Mouse (Mus musculus) midbrain, embryonic 14.5 days (tissue): ENCODE measurements at regions not wholly inside any gene's neighbourhood (a gene's known extent, or its start where the extent isn't known, plus 50 kb on each side); places are given as distances from the start of the nearest gene placed in this dataset.

Source experiments
- ATAC-seq: fragments of 200-750 bp; cut with Nextera tagmentation; 2 replicates; pipeline ENCODE4 v1.8.0; 2017; ENCODE audit warnings: moderate number of reproducible peaks, moderate library complexity; ENCODE audit not compliant: low FRiP score, low TSS enrichment
- DNase-seq: peaks from one replicate; pipeline ENCODE4 v3.0.0-alpha.2; 2015
- H3K27ac ChIP-seq: fragments of 300-500 bp; sonication (generic); replicated peaks from 2 replicates; pipeline ENCODE4 v1.5.1; 2014; ENCODE audit warnings: mild to moderate bottlenecking, low read depth, low read length, moderate library complexity
- H3K27me3 ChIP-seq: fragments of 300-500 bp; sonication (generic); 2 replicates; pipeline ENCODE4 v1.6.1; 2014; ENCODE audit warnings: low read length, control low read depth, mixed read lengths; ENCODE audit not compliant: control insufficient read depth, insufficient read depth
- H3K36me3 ChIP-seq: fragments of 300-500 bp; sonication (generic); 2 replicates; pipeline ENCODE4 v1.6.1; 2014; ENCODE audit warnings: low read length, control low read depth; ENCODE audit not compliant: control insufficient read depth, insufficient read depth
- H3K4me1 ChIP-seq: fragments of 300-500 bp; sonication (generic); 2 replicates; pipeline ENCODE4 v1.6.1; 2014; ENCODE audit warnings: mild to moderate bottlenecking, antibody characterized with exemption, low read length, control low read depth; ENCODE audit not compliant: control insufficient read depth, insufficient read depth
- H3K4me2 ChIP-seq: fragments of 300-500 bp; sonication (generic); 2 replicates; pipeline ENCODE4 v1.6.1; 2014; ENCODE audit warnings: mild to moderate bottlenecking, low read length, moderate library complexity
- H3K4me3 ChIP-seq: fragments of 300-500 bp; sonication (generic); replicated peaks from 2 replicates; pipeline ENCODE4 v1.5.1; 2014; ENCODE audit warnings: low read depth, low read length
- H3K9ac ChIP-seq: fragments of 300-500 bp; sonication (generic); replicated peaks from 2 replicates; pipeline ENCODE4 v1.6.1; 2014; ENCODE audit warnings: mild to moderate bottlenecking, low read length, moderate library complexity
- H3K9me3 ChIP-seq: fragments of 300-500 bp; sonication (generic); 2 replicates; pipeline ENCODE4 v1.6.1; 2016; ENCODE audit warnings: low read length, control low read depth, mixed read lengths; ENCODE audit not compliant: control insufficient read depth
- WGBS: fragments of 180-500 bp; shearing (Covaris S2); extraction: QIAGEN DNeasy Blood & Tissue Kit; methylation state at CpG from one replicate; pipeline ENCODE4 v1.1.7; 2014; 5-methylcytosine and 5-hydroxymethylcytosine counted together

DNA sequence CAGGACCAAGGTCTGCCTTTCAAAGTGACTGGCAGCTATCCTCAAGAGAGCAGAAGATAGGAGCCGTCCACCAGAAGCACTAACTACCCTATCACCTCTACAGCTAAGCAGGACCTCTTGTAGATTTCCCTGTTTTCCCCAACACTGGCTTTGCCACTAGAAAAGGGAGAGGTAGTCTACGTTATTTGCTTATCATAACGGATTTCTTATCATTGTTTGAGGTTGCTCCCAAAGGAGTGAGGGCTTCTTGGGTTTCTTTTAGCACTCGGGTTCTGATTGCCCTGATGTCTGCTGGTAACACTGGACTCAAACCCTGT lies 437.0 kb upstream of the Pou3f3 start:
- H3K9ac ChIP-seq: peak overlapping the region; percentile 39; the same call in 1 of the 2 replicates
- H3K27ac ChIP-seq: peak overlapping the region; percentile 90
- no peaks in the 10 kb centered on the region for H3K36me3 ChIP-seq
- DNase-seq (no peak), ATAC-seq (no peak)
- H3K4me1 ChIP-seq: peaks cover 59% of the 10 kb centered on the region
- no peak overlapping the region for H3K4me3 ChIP-seq
- H3K9me3 ChIP-seq: no peaks in the 10 kb centered on the region
- no peaks in the 10 kb centered on the region for H3K27me3 ChIP-seq
- peak overlapping the region; percentile 46 for H3K4me2 ChIP-seq
- WGBS: 23% methylated on average over 4 of the region's 4 CpGs

DNA sequence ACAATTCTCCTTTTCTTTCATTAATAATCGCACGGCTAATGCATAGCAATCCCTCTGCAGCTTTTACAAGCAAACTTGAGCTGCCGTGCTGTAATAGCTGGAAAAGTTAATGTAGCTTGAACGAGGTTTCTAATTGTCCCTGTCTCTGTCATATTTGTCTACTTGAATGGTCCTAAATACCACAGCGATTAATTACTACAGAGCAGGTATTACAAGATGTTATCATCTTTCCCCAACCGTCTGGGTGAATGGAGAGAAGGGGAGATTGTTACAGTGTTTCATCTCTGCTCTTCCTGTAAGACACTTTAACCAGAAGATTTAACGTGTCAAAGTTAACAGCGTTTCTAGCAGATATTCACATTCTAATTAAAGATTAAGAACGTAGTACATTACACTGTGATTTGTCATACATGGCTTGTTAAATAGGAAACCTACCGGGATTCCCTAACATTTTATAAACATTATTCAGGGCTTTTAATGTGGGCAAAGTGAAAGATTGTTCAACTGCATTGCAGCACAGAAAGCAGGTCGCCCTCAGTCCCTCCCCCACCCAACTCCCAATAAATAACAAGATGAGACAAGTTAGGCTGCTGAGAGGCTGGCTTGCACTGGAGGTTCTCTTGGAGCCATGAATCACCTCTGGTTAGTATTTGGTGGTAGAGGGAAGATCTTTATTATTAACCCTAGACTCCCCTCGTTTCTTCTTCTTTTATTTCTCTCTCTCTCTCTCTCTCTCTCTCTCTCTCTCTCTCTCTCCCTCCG lies 436.2 kb upstream of the Pou3f3 start:
- Histone ChIP-seq H3K9me3 (no peaks in the 10 kb centered on the region), H3K27me3 (no peaks in the 10 kb centered on the region), H3K4me2 (peak overlapping the region; percentile 46), H3K9ac (peak overlapping the region; percentile 1; the same call in 1 of the 2 replicates), H3K27ac (peak overlapping the region; percentile 81), H3K36me3 (no peaks in the 10 kb centered on the region), H3K4me1 (peaks cover 59% of the 10 kb centered on the region), H3K4me3 (no peak overlapping the region)
- ATAC-seq (no peak), DNase-seq (peak; percentile 75)
- 24% methylated on average over 12 of the region's 13 CpGs for WGBS

DNA sequence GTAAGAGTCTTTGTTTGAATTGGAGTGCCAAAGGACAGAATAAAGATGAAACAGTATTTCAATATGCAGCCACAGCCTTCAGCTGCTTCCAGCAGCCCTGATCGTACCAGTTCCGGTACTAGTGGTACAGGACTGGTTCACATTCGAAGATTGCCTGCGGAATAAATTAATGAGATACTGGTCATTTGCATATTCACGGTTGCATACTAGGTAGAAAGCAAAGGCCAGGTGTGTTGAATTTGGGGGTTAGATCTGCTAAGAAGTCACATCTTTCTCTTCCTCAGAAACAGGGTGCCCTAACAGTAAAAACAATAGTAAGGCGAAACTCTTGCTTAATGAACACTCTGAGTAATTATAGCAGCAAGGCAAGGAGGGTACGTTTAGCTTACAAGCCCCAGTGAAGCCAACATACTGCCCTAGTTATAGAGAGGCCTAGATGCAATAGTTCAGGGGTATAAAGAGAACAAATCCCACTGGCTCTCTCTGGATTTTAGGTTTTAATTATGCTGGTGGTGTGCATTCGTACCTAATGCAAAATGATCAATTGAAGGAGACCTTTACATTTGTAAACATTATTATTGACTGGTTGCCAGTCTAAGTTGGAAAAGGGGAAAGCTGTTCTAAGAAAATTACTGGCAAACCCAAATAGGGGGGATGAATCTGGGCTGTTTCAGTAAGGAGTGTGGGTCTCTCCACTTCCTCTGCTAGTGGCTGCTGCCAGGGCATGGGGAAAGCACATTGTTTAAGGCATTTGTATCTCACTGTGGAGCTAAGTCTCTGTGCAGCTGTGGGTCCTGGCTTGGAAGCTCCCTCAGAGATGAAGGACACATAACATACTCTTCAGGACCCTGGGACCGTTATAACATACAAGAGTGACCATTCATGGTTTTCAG lies 435.3 kb upstream of the Pou3f3 start:
- Histone ChIP-seq H3K4me1 (peaks cover 59% of the 10 kb centered on the region), H3K9ac (peak overlapping the region; percentile 1; the same call in 1 of the 2 replicates), H3K4me3 (no peak overlapping the region), H3K9me3 (no peaks in the 10 kb centered on the region), H3K36me3 (no peaks in the 10 kb centered on the region), H3K4me2 (peak overlapping the region; percentile 46), H3K27ac (peak overlapping the region; percentile 81), H3K27me3 (no peaks in the 10 kb centered on the region)
- DNase-seq (peak; percentile 63), ATAC-seq (0 out of 2 replicates have a peak, but pooled peaks have one; percentile 32)
- 26% methylated on average over 9 of the region's 9 CpGs for WGBS

DNA sequence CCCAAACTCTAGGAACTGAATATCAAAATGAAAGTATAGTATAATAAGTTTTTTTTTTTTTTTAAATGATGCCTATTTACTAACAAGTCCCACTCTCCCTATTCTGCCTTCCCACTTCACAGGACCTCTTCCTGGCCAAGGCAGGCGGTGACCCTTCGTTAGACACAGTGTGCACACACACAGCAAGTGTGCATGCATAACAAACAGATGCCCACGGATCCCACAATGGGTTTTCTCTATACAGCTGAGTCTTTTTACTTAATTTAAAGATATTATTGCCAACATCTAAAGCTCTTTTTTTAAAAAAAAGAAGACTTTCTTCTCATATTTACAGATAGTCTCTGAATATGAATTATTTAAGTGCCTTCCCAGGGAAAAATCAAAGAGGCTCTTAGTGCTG lies 434.5 kb upstream of the Pou3f3 start:
- no peaks in the 10 kb centered on the region for H3K9me3 ChIP-seq
- peak overlapping the region; percentile 34 for H3K4me3 ChIP-seq
- H3K36me3 ChIP-seq: no peaks in the 10 kb centered on the region
- peaks cover 58% of the 10 kb centered on the region for H3K4me1 ChIP-seq
- ATAC-seq (no peak), DNase-seq (peak; percentile 51)
- no peaks in the 10 kb centered on the region for H3K27me3 ChIP-seq
- peak overlapping the region; percentile 64 for H3K4me2 ChIP-seq
- WGBS: 13% methylated on average over 3 of the region's 3 CpGs
- H3K9ac ChIP-seq: 0 out of 2 replicates have a peak overlapping the region, but pooled peaks have one; percentile 10
- H3K27ac ChIP-seq: peak overlapping the region; percentile 72

DNA sequence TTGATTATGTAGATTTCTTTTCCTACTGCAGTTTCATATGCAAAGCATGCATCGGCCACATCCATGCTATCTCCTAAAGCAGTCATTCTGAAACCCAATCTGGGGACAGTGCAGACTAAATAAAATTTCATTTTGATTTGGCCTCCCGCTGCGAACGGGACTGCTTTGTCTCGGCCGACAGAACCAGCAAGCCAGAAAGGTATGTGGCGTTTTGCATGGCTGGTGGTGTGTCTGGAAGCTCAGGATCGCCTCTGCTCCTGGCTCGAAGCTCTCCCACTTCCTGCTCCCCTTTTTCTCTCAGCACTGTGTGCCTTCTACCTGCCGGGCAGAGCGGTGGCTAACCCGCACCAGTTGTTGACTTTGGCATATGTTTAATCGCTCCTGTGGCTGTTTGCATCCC lies 433.8 kb upstream of the Pou3f3 start:
- ATAC-seq (peak; percentile 4; the same call in 1 of the 2 replicates), DNase-seq (peak; percentile 73)
- under 1% methylated on average over 13 of the region's 13 CpGs for WGBS
- Histone ChIP-seq H3K27ac (peak overlapping the region; percentile 81), H3K4me2 (peak overlapping the region; percentile 64), H3K9ac (peak overlapping the region; percentile 55), H3K4me3 (peak overlapping the region; percentile 34), H3K36me3 (no peaks in the 10 kb centered on the region), H3K4me1 (peaks cover 54% of the 10 kb centered on the region), H3K27me3 (no peaks in the 10 kb centered on the region), H3K9me3 (no peaks in the 10 kb centered on the region)

DNA sequence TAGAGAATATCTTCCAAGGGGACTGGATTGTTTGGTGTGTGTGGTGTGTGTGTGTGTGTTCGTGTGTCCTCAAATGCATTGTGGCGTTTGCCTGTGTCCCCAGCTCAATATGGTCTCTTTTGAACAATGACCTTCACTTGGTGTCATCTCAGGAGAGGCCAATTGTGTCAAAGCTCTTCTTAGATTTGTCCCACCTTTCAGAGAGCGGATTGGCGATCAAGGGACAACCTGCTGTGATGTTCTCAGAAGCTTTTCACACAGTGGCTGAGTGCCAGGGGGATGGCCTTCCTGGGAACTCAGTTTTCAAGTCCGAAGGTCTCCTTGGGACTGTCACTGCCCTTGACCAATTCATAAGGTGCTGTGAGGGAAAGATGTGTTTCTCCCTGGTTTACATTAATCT lies 433.0 kb upstream of the Pou3f3 start:
- peak; percentile 58 for DNase-seq
- Histone ChIP-seq H3K4me1 (peaks cover 47% of the 10 kb centered on the region), H3K27me3 (no peaks in the 10 kb centered on the region), H3K9me3 (no peaks in the 10 kb centered on the region), H3K9ac (peak overlapping the region; percentile 21; the same call in 1 of the 2 replicates), H3K4me3 (peak overlapping the region; percentile 34; the same call in 1 of the 2 replicates), H3K4me2 (peak overlapping the region; percentile 64), H3K27ac (peak overlapping the region; percentile 81), H3K36me3 (no peaks in the 10 kb centered on the region)
- 27% methylated on average over 5 of the region's 5 CpGs for WGBS
- no peak for ATAC-seq

DNA sequence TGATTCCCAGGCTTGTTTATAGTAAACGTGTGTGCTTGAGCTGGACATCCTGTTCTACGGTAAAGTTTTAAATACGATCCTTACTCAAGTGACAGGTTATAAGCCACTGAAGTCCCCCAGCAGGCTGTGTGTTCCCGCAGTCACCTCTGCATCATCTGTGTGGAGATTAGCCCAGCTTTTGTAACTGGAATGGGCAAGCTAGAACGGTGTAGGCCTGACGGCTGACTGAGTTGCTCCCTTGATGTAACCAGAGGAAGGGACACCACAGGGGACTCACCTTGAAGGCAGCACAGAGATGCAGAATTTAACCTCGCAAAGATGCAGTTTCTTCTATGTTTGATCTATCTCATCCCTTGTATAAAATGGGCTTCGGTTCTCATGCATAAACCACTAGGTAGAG lies 418.4 kb upstream of the Pou3f3 start:
- H3K4me3 ChIP-seq: no peak overlapping the region
- DNase-seq: no peak
- WGBS: 36% methylated on average over 8 of the region's 8 CpGs
- no peak overlapping the region for H3K4me2 ChIP-seq
- no peaks in the 10 kb centered on the region for H3K27me3 ChIP-seq
- H3K9ac ChIP-seq: no peak overlapping the region
- peaks cover 9% of the 10 kb centered on the region for H3K9me3 ChIP-seq
- ATAC-seq: no peak
- H3K36me3 ChIP-seq: no peaks in the 10 kb centered on the region
- H3K4me1 ChIP-seq: peaks cover 5% of the 10 kb centered on the region; the same call in 1 of the 2 replicates
- H3K27ac ChIP-seq: no peak overlapping the region

DNA sequence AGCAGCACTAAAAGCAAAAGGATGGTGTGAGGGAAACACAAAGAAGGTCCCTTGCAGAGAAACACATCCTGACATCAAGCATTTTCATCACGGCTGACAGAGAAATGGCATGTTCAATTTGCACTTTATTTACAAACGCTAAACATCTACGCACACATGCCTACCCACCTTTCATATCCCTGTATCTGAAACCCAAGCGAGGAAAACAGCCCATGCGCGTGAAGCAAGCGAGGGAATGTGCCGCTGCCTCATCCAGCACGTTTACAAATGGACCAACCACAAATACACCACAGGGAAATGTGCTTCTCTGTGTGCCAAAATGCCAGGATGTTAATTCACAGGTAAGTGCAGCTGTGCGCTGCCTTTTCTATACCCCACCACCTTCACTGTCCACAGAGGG lies 399.7 kb upstream of the Pou3f3 start:
- no peak overlapping the region for H3K27ac ChIP-seq
- H3K4me1 ChIP-seq: no peaks in the 10 kb centered on the region
- ATAC-seq (no peak), DNase-seq (peak; percentile 17)
- no peak overlapping the region for H3K4me2 ChIP-seq
- no peaks in the 10 kb centered on the region for H3K27me3 ChIP-seq
- WGBS: 71% methylated on average over 10 of the region's 10 CpGs
- no peaks in the 10 kb centered on the region for H3K9me3 ChIP-seq
- no peak overlapping the region for H3K4me3 ChIP-seq
- H3K9ac ChIP-seq: no peak overlapping the region
- no peaks in the 10 kb centered on the region for H3K36me3 ChIP-seq
